Mouse (Mus musculus): ENCODE measurements at regions not wholly inside any gene's neighbourhood (a gene's known extent, or its start where the extent isn't known, plus 50 kb on each side); places are given as distances from the start of the nearest gene placed in this dataset.

DNA sequence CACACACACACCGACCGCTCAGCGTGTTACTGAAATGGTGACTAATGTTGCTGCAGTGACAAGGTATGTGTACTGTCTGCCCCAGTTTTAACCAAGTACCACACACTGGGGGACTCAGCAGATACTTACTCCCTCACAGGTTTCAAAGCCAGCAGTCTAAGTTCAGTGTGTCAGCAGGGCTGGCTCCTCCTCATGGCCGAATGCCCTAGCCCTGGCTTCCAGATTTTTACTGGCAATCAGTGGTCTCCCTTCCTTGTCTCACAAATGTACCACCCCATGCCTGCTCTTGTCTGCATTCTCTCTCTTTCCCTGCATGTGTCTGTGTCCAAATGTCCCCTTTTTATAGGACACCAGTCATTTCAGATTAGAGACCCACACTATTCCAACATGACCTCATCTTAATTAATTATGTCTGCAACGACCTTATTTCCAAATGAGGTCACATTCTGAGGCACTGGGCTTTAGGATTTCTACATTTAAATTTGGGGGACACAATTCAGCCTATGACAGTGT, 114.7 kb downstream of the Uri1 start:
- DNase-seq, result no peak

GRCm38 (mm10) chr7:37893885-37894284, 120.4 kb upstream of the Zfp536 start:
- peak; percentile 51 to 52 for DNase-seq

GRCm38 (mm10) chr7:37874382-37874781, 100.9 kb upstream of the Zfp536 start:
- DNase-seq, result no peak

- DNase-seq, result no peak
Measured at GRCm38 (mm10) chr7:37870956-37871355, 97.5 kb upstream of the Zfp536 start.

DNA sequence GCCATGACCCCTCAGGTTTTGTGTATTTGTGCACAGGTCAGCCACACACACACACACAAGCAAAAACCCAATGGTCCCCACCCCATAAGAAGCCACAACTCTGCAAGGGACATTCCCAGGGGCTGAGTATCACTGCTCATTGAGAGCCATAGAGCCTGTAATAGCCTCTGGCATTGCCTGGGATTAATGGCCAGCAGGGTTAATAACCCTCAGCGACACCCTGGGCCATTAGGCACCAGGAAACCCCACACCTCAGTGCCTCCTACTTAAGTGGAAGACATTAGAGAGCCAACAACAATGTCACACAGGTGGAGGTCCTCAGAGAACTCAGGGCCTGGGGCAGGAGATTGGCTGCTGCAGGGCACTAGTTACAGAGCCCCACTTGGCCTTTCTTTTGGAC, 93.0 kb upstream of the Zfp536 start:
- peak in 1 of 2 experiments; percentile 12 for DNase-seq

DNA sequence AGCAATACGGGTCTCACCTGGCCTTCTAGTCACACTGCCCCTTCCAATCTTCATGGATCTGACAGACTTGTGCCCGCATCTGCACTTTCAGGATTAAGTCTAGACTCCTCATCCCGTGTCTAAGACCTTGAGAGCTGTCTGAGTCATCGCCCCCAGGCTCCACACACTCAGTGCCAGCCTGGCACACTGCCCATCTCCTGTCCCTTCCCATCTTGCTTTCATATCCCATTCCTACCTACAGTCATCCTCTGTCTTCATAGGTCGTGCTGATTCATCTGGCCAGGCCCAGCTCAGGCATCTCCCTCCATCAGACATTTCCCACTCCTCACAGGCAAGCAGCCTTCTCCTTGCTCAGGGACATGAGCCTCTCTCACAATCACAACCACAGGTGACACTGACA, 78.0 kb upstream of the Zfp536 start:
- DNase-seq, result no peak

GRCm38 (mm10) chr7:37845201-37845600, 71.8 kb upstream of the Zfp536 start:
- DNase-seq, result peak in 1 of 2 experiments; percentile 39

- DNase-seq, result peak; percentile 55 to 62
Measured at GRCm38 (mm10) chr7:37842000-37842513, 68.6 kb upstream of the Zfp536 start.

DNA sequence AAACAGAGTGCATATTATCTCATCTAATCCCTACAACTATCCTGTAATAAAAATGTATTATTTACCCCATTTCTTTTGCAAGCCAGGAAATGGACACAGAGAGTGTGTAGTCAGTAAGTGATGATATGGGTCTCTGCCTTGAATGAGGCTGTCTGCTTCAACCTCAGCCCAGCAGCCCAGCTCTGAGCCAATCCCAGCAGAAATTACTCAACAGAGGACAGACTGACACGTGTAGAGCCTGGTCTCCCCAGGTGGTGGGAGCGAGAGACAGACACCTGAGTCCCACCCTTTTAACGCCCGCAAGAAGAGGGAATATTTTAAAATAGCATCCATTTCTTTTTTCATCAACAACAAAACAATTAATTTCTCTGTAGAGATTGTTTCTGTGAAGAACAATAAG, 68.1 kb upstream of the Zfp536 start:
- DNase-seq, result no peak

GRCm38 (mm10) chr7:37837883-37838282, 64.4 kb upstream of the Zfp536 start:
- no peak for DNase-seq

DNA sequence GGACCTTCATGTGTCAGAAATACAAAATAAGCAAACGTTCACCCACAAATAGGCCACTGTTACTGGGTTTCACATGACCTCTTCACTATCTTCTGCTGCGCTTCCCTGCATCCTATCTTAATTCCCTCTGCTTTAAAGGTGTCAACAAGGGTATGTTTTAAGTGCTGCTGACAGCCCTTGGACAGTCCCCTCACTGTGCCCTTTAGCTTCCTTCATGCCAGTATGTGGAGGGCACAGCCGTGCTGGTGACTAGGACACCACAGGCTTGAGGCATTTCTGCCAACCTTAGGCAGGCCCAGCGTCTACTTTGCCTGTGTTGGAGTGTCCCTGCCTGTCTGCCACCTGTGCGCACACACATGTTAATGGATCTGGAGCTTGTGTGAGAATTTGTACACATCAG, 63.9 kb upstream of the Zfp536 start:
- no peak for DNase-seq

DNA sequence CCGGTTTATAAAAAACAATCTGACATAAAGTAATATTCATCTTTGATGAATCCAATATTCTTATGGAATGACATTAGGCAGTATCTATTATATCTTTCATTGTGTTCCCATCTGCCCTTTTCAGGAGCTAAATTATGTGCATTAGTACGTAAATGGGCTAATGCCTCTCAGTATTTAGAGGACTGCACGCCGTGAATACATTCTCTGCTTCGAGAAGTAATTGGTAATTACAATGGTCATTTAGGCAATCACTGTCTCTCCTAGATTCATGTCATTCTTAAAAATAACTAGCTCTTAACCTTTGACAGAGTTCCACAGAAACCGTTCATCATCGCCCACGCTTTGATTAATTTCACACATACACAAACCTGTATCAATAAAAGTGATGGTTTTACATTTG, 60.0 kb upstream of the Zfp536 start:
- DNase-seq, result no peak

DNA sequence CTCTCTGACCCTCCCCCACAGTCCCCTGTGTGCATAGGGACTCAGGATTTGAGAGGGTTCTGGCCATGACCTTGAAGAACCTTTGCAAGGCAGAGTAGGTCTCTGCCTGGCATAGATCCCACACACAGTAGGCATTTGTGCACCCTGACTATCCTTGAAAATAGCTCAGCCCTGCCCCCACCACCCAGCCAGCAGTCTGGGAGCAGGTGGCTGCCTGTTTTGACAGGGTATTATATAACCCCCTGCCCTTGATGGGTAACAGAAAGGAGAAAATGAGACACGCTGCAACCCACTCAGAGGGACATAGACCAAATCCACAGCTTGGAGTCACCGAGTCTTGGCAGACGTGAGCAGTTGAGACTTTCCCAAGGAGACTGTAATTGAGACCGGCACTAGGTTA, 58.9 kb upstream of the Zfp536 start:
- DNase-seq, result no peak

- no peak for DNase-seq
Measured at GRCm38 (mm10) chr7:37825766-37826165, 52.3 kb upstream of the Zfp536 start.
